Mouse (Mus musculus): ENCODE data around the gene Dhx57. TPM values are rescaled to one million over a fixed set of nuclear protein-coding genes. Genes with fewer than 3 reads are reported as not detected.
A peak's percentile ranks its signal among the peaks of the same experiment; 100 is the strongest.

Gene Dhx57
- total and polyA plus RNA-seq, 3 experiments = 3.4 to 6.8 TPM; not detected in 1

GRCm38 (mm10) chr17:80199160-80199778, 91.0 kb downstream of the Dhx57 start:
- H3K4me3 ChIP-seq (ENCODE audit: control insufficient read depth in 1 of 2, insufficient read depth in 1 of 2, low read depth in 2 of 2, low read length in 2 of 2) = no peak overlapping the region
- no peak overlapping the region for H3K9ac ChIP-seq (ENCODE audit: control insufficient read depth, low read depth, low read length, poor library complexity, severe bottlenecking)
- H3K27ac ChIP-seq (ENCODE audit: control insufficient read depth, low read depth, low read length) = no peak overlapping the region
- peaks cover 6% of the 10 kb centered on the region for H3K79me2 ChIP-seq (ENCODE audit: control insufficient read depth, insufficient read depth, low read length, poor library complexity)
- no peaks in the 10 kb centered on the region; a peak in 1 of 4 replicates for H3K4me1 ChIP-seq (ENCODE audit: control insufficient read depth in 1 of 2, insufficient read depth in 2 of 2, low read length in 2 of 2)
- TF ChIP-seq ZMIZ1 (IDR thresholded peaks at IDR 0.05; ENCODE audit: low read depth, low read length) (no peak), MYB (IDR thresholded peaks at IDR 0.05; ENCODE audit: low read depth, low read length) (0 out of 2 replicates have a peak, but pooled peaks have one; percentile 37), SIN3A (IDR thresholded peaks at IDR 0.05; ENCODE audit: low read length) (no peak), POLR2A (IDR thresholded peaks at IDR 0.05; ENCODE audit: control insufficient read depth in 1 of 2, insufficient read depth in 1 of 2, low read depth in 1 of 2, low read length in 2 of 2, poor library complexity in 1 of 2) (peak in 1 of 2 experiments; percentile 53; a peak in 1 of 4 replicates), ELF1 (IDR thresholded peaks at IDR 0.05; ENCODE audit: low read depth, low read length) (no peak), POLR2AphosphoS2 (IDR thresholded peaks at IDR 0.05; ENCODE audit: low read length) (peak; percentile 69)
- DNase-seq (ENCODE audit: low read depth, low spot score) = peak; percentile 37
- no peaks in the 10 kb centered on the region for H3K27me3 ChIP-seq (ENCODE audit: control insufficient read depth in 1 of 2, insufficient read depth in 2 of 2, low read length in 2 of 2)
- H3K9me3 ChIP-seq (replicated peaks; ENCODE audit: insufficient read depth, low read length) = no peaks in the 10 kb centered on the region
- peaks cover 21 to 33% of the 10 kb centered on the region in 2 experiments for H3K36me3 ChIP-seq (ENCODE audit: control insufficient read depth in 1 of 2, insufficient read depth in 2 of 2, low read length in 2 of 2)

DNA sequence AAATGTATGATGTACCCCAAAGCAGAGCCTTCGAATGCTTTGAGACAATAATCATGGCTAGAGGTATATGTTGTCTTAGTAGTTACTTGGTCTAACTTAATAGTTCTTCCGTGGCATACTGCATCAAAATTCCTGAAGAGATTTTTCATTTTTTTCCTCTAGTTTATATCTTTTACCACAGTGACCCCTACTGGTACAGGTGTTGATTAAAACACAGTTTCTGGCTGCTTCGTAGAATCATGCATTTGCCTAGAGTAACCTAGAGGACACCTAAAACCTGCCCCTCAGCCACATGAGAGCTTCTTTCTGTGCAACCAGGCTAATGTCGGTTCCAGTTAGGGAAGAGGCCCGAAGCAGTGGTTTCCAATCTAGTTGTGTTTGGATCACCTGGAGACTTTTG, 97.2 kb downstream of the Dhx57 start:
- Histone ChIP-seq H3K9me3 (replicated peaks; ENCODE audit: insufficient read depth, low read length) (no peaks in the 10 kb centered on the region), H3K27ac (ENCODE audit: control insufficient read depth, low read depth, low read length) (no peak overlapping the region), H3K79me2 (ENCODE audit: control insufficient read depth, insufficient read depth, low read length, poor library complexity) (no peaks in the 10 kb centered on the region), H3K4me3 (ENCODE audit: control insufficient read depth in 1 of 2, insufficient read depth in 1 of 2, low read depth in 2 of 2, low read length in 2 of 2) (no peak overlapping the region), H3K4me1 (ENCODE audit: control insufficient read depth in 1 of 2, insufficient read depth in 2 of 2, low read length in 2 of 2) (no peaks in the 10 kb centered on the region), H3K27me3 (ENCODE audit: control insufficient read depth in 1 of 2, insufficient read depth in 2 of 2, low read length in 2 of 2) (no peaks in the 10 kb centered on the region), H3K36me3 (ENCODE audit: control insufficient read depth in 1 of 2, insufficient read depth in 2 of 2, low read length in 2 of 2) (no peaks in the 10 kb centered on the region; a peak in 1 of 4 replicates), H3K9ac (ENCODE audit: control insufficient read depth, low read depth, low read length, poor library complexity, severe bottlenecking) (no peak overlapping the region)
- no peak for TF ChIP-seq MXI1 (IDR thresholded peaks at IDR 0.05; ENCODE audit: low read depth, low read length)
- TF ChIP-seq SIN3A (IDR thresholded peaks at IDR 0.05; ENCODE audit: low read length) = no peak
- TF ChIP-seq ZMIZ1 (IDR thresholded peaks at IDR 0.05; ENCODE audit: low read depth, low read length) = no peak
- no peak for TF ChIP-seq POLR2AphosphoS2 (IDR thresholded peaks at IDR 0.05; ENCODE audit: low read length)
- TF ChIP-seq GATA1 (IDR thresholded peaks at IDR 0.05; ENCODE audit: low read depth, low read length) = no peak
- TF ChIP-seq SMC3 (IDR thresholded peaks at IDR 0.05; ENCODE audit: low read depth, low read length) = peak; percentile 37
- no peak for TF ChIP-seq RCOR1 (IDR thresholded peaks at IDR 0.05; ENCODE audit: low read depth, low read length)
- TF ChIP-seq GABPA (IDR thresholded peaks at IDR 0.05; ENCODE audit: low read depth, low read length) = no peak
- TF ChIP-seq RAD21 (IDR thresholded peaks at IDR 0.05; ENCODE audit: low read depth, low read length) = peak; percentile 62
- TF ChIP-seq TBP (IDR thresholded peaks at IDR 0.05; ENCODE audit: low read depth, low read length) = no peak
- TF ChIP-seq CHD1 (IDR thresholded peaks at IDR 0.05; ENCODE audit: low read depth, low read length) = no peak
- no peak for TF ChIP-seq USF2 (IDR thresholded peaks at IDR 0.05; ENCODE audit: borderline replicate concordance in 1 of 2, insufficient read depth in 1 of 2, low read depth in 1 of 2, low read length in 2 of 2)
- TF ChIP-seq TCF12 (IDR thresholded peaks at IDR 0.05; ENCODE audit: low read depth, low read length) = no peak
- no peak for TF ChIP-seq NELFE (IDR thresholded peaks at IDR 0.05; ENCODE audit: low read depth, low read length)
- no peak for TF ChIP-seq MEF2A (IDR thresholded peaks at IDR 0.05; ENCODE audit: extremely low read depth, insufficient replicate concordance, low read depth, low read length, poor library complexity, severe bottlenecking)
- TF ChIP-seq ZNF384 (IDR thresholded peaks at IDR 0.05; ENCODE audit: low read depth, low read length) = peak; percentile 21; the same call in 1 of the 2 replicates
- no peak for TF ChIP-seq UBTF (IDR thresholded peaks at IDR 0.05; ENCODE audit: borderline replicate concordance, insufficient read depth, low read depth, low read length)
- TF ChIP-seq CTCF (IDR thresholded peaks at IDR 0.05 in 2 of 3, conservative IDR thresholded peaks at IDR 0.05 in 1 of 3; ENCODE audit: control insufficient read depth in 1 of 3, insufficient read depth in 1 of 3, low read depth in 2 of 3, low read length in 3 of 3, poor library complexity in 1 of 3, severe bottlenecking in 1 of 3) = peak in 2 of 3 experiments; percentile 30 to 61; a peak in 3 of 6 replicates
- TF ChIP-seq BHLHE40 (IDR thresholded peaks at IDR 0.05; ENCODE audit: borderline replicate concordance, low read depth, low read length) = no peak
- TF ChIP-seq EP300 (IDR thresholded peaks at IDR 0.05; ENCODE audit: low read depth in 1 of 2, low read length in 2 of 2) = no peak
- peak; percentile 45 for DNase-seq (ENCODE audit: low read depth, low spot score)
